Mouse (Mus musculus) heart, postnatal 0 days (tissue): ENCODE data around the gene Cnnm4. TPM values are rescaled to one million over a fixed set of nuclear protein-coding genes. Genes with fewer than 3 reads are reported as not detected.

Experiments
- ATAC-seq: fragments of 200-750 bp; cut with Nextera tagmentation; 2 replicates; pipeline ENCODE4 v1.8.0; 2017; ENCODE audit warnings: low read depth, moderate number of reproducible peaks, moderate library complexity; ENCODE audit not compliant: insufficient read depth
- DNase-seq: peaks from one replicate; pipeline ENCODE4 v3.0.0-alpha.2; 2016; ENCODE audit warnings: low spot score
- H3K27ac ChIP-seq: fragments of 300-500 bp; sonication (generic); 2 replicates; pipeline ENCODE4 v1.5.1; 2014; ENCODE audit warnings: low read depth, mild to moderate bottlenecking
- H3K27me3 ChIP-seq: fragments of 300-500 bp; sonication (generic); 2 replicates; pipeline ENCODE4 v1.6.1; 2014; ENCODE audit warnings: low read length, mixed read lengths; ENCODE audit not compliant: control insufficient read depth, insufficient read depth
- H3K36me3 ChIP-seq: fragments of 300-500 bp; sonication (generic); replicated peaks from 2 replicates; pipeline ENCODE4 v1.6.1; 2014; ENCODE audit warnings: low read length, mixed read lengths; ENCODE audit not compliant: control insufficient read depth, insufficient read depth
- H3K4me1 ChIP-seq: fragments of 300-500 bp; sonication (generic); 2 replicates; pipeline ENCODE4 v1.6.1; 2014; ENCODE audit warnings: antibody characterized with exemption; ENCODE audit not compliant: control insufficient read depth, insufficient read depth
- H3K4me2 ChIP-seq: fragments of 300-500 bp; sonication (generic); 2 replicates; pipeline ENCODE4 v1.6.1; 2014; ENCODE audit warnings: low read depth, mild to moderate bottlenecking, low read length, moderate library complexity
- H3K4me3 ChIP-seq: fragments of 300-500 bp; sonication (generic); 2 replicates; pipeline ENCODE4 v1.5.1; 2014; ENCODE audit warnings: low read depth, low read length
- H3K9ac ChIP-seq: fragments of 300-500 bp; sonication (generic); replicated peaks from 2 replicates; pipeline ENCODE4 v1.6.1; 2014; ENCODE audit warnings: low read depth, low read length, mixed read lengths
- H3K9me3 ChIP-seq: fragments of 300-500 bp; sonication (generic); replicated peaks from 2 replicates; pipeline ENCODE4 v1.6.1; 2016; ENCODE audit warnings: low read length; ENCODE audit not compliant: control insufficient read depth
- CTCF ChIP-seq: IDR thresholded peaks from 2 replicates; pipeline ENCODE4 v1.5.1; 2016; ENCODE audit warnings: antibody characterized with exemption, control low read depth, low read depth
- EP300 ChIP-seq: IDR thresholded peaks from 2 replicates; pipeline ENCODE4 v1.6.1; 2016; ENCODE audit warnings: antibody characterized with exemption, low read depth
- WGBS: fragments of 180-500 bp; shearing (Covaris S2); extraction: QIAGEN DNeasy Blood & Tissue Kit; methylation state at CpG from one replicate; pipeline ENCODE4 v1.1.7; 2014; 5-methylcytosine and 5-hydroxymethylcytosine counted together
- polyA plus RNA-seq: library from polyadenylated mRNA; unstranded; fragments of >200 nt; fragmentation: Nextera tagmentation; extraction: Ambion mirVana; gene quantifications from 2 replicates; pipeline ENCODE4 v1.2.1, GENCODE M21; 2015
- total RNA-seq: library from RNA; depleted of rRNA; stranded (reverse); fragments of >200 nt; gene quantifications from 2 replicates; pipeline ENCODE4 v1.2.3, GENCODE M21; 2014; ENCODE audit warnings: low replicate concordance

The Cnnm4 gene
- total and polyA plus RNA-seq, 2 experiments from 2014 or later = 3.6 to 5.2 TPM

DNA sequence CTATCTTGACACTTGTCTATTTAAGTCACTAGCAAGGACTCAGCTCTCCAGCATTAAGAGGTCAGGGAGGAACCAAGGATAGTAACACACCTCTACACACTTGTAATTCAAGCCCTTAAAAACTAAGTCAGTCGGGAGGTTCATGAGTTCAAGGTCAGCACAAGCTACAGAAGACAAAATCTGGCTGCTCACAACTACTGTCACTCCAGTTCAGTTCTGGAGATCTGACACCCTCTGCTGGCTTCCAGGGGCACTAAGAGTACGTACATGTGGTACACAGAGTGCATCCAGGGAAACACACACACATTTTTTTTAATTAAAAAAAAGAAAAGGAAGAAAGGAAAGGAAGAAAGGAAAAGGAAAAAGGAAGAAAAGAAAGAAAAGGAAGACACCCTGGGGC, 25.3 kb downstream of the Cnnm4 start:
- WGBS = 41% methylated on average over 2 of the region's 2 CpGs
- Histone ChIP-seq H3K27me3 (no peaks in the 10 kb centered on the region), H3K9me3 (no peaks in the 10 kb centered on the region), H3K4me3 (no peak overlapping the region), H3K4me1 (peaks cover 10% of the 10 kb centered on the region; the same call in 1 of the 2 replicates), H3K4me2 (no peak overlapping the region), H3K9ac (no peak overlapping the region), H3K36me3 (no peaks in the 10 kb centered on the region), H3K27ac (no peak overlapping the region)
- ATAC-seq (no peak; the same call in 1 of the 2 replicates), DNase-seq (peak; percentile 47)
- TF ChIP-seq CTCF (peak; percentile 53), EP300 (no peak)

DNA sequence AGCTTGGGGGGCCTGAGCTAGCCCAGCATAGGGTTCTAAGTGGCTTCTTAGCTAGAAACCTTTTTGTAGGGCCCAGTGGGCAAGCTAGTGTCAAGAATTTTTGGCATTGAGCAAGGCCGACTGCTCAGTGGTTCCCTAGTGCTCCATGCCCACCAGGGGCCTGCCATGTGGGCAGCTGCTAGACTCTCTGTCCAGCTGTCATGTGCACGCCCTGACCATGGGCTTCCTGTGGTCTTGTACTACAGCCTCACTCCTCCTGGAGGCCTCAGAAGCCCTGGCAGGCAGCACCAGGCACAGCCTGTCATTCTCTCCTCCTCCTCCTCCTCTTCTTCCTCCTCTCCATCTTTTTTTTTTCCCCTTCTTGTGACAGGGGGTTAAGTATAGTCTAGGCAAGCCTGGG, 25.9 kb downstream of the Cnnm4 start:
- no peak overlapping the region for H3K9ac ChIP-seq
- no peaks in the 10 kb centered on the region for H3K9me3 ChIP-seq
- H3K4me3 ChIP-seq = no peak overlapping the region
- ATAC-seq (no peak), DNase-seq (no peak)
- H3K4me1 ChIP-seq = peaks cover 5% of the 10 kb centered on the region; the same call in 1 of the 2 replicates
- H3K36me3 ChIP-seq = no peaks in the 10 kb centered on the region
- H3K27ac ChIP-seq = no peak overlapping the region
- H3K4me2 ChIP-seq = no peak overlapping the region
- TF ChIP-seq CTCF (no peak), EP300 (no peak)
- no peaks in the 10 kb centered on the region for H3K27me3 ChIP-seq
- 83% methylated on average over 2 of the region's 2 CpGs for WGBS

DNA sequence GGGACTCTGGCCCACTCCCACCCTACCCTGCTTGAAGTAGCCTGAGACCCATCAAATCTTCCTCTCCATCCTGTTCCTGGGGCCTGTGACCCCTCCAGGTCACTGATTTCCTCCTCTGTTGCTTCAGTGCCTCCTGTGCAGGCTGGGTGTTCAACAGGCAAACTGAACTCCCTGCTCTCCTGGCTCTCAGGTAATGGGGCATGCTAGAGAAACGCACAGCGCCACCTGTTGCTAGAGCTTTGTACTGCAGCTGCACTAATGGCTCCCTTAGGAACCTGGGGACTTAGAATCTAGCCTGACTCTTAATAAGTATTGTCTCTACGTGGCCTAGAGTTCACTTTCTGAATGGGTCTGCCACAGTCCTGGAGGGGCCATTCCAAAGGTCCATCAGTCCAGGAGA, 29.8 kb downstream of the Cnnm4 start:
- H3K9ac ChIP-seq = no peak overlapping the region
- no peaks in the 10 kb centered on the region for H3K9me3 ChIP-seq
- DNase-seq (peak; percentile 54), ATAC-seq (no peak)
- no peaks in the 10 kb centered on the region for H3K27me3 ChIP-seq
- H3K36me3 ChIP-seq = peaks cover 3% of the 10 kb centered on the region; the same call in 1 of the 2 replicates
- H3K4me1 ChIP-seq = no peaks in the 10 kb centered on the region
- TF ChIP-seq CTCF (peak; percentile 93), EP300 (no peak)
- no peak overlapping the region for H3K27ac ChIP-seq
- WGBS = 7% methylated on average over 3 of the region's 3 CpGs
- H3K4me2 ChIP-seq = no peak overlapping the region
- H3K4me3 ChIP-seq = no peak overlapping the region

DNA sequence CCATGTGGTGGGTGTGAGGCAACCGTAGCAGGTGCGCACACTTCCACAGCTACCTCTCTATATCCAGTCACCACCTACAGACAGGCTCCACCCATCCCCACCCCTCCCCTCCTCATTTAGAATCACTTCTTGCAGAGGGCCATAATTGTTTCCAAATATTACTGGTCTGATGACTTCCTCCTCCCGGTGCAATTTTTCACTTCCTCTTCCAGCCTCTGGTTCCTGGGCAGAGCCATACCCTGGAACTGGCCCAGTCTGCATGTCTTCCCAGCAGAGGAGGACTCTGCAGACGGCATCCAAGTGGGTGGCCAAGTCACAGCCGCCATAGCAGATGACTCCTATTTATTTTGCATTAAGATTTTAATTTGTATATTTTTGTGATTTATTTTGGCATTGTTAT, 36.8 kb downstream of the Cnnm4 start:
- TF ChIP-seq EP300 (no peak), CTCF (no peak)
- H3K4me3 ChIP-seq = no peak overlapping the region
- 63% methylated on average over 5 of the region's 5 CpGs for whole genome bisulfite sequencing
- no peak overlapping the region for H3K9ac ChIP-seq
- peaks cover 7% of the 10 kb centered on the region for H3K36me3 ChIP-seq
- H3K27ac ChIP-seq = no peak overlapping the region
- no peak overlapping the region for H3K4me2 ChIP-seq
- no peak for ATAC-seq
- H3K27me3 ChIP-seq = no peaks in the 10 kb centered on the region
- H3K4me1 ChIP-seq = peaks cover 5% of the 10 kb centered on the region
- H3K9me3 ChIP-seq = no peaks in the 10 kb centered on the region
- DNase-seq = no peak

DNA sequence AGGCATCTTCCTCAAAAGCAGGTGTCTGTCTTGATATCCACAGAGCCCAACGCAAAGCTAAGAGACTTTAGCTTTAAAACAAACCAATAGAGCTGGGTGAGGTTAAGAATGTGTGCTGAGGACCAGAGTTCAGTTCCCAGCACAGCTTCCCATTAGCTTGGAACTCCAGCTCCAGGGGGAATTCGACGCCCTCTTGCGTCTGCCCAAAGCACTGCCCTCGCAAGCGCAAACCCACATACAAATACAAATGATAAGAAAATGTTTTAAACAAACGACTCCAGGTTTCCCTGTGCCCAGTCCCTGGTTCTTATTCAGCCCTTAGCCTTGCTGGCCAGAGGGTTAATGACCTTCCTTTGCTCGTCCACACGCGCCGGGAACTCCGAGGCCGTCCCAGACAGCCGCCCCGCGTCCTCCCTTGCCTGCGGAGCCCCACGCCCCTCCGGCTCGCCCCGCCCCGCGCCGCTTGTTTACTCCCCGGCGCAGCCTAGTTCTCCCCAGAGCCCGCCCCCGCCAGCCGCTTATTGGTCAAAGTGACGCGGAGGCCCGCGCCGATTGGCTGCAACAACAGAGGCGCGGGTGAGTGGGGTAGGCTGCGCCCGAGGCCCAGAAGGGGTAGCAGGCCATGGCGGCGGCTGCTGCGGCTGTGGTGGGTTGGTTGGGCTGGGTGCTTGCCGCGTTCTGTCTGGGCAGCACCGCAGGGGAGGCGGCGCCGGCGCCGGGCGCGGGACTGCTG, 40.0 kb downstream of the Cnnm4 start, which contains the start of gene Cnnm3:
Cnnm3 (plus strand) TSS at position 579 of the 733 bp plus-strand sequence.
- peak within 1 kb of the TSS; percentile 92 for H3K4me3 ChIP-seq

More for the DNA sequence above, 40.0 kb downstream of the Cnnm4 start, which contains the start of gene Cnnm3:
- peak within 1 kb of the TSS; percentile 99 for H3K27ac ChIP-seq
- DNase-seq (peak; percentile 97), ATAC-seq (peak; percentile 97)
- whole genome bisulfite sequencing = 2% methylated on average over 46 of the region's 51 CpGs
- H3K9me3 ChIP-seq = no peaks in the 10 kb centered on the region
- peak within 1 kb of the TSS; percentile 87 for H3K9ac ChIP-seq
- peak; percentile 73; the same call in 1 of the 2 replicates for TF ChIP-seq EP300
- TF ChIP-seq CTCF = peak; percentile 29; the same call in 1 of the 2 replicates
- no peaks in the 10 kb centered on the region for H3K27me3 ChIP-seq
- H3K36me3 ChIP-seq = peaks cover 5% of the 10 kb centered on the region
- peaks cover 20% of the 10 kb centered on the region for H3K4me1 ChIP-seq
- peak within 1 kb of the TSS; percentile 99 for H3K4me2 ChIP-seq
